Mouse (Mus musculus): ENCODE data around the gene Mrto4. TPM values are rescaled to one million over a fixed set of nuclear protein-coding genes. Genes with fewer than 3 reads are reported as not detected.
"Not testable (repeated sequence)": the region's sequence is repeated elsewhere in the genome, so short reads cannot be mapped to it uniquely, and the experiment has no call there.

Gene Mrto4
- 65.7 and 74.2 TPM in 2 replicates for polyA plus RNA-seq (2014; fragmentation: Nextera tagmentation; extraction: Ambion mirVana)

DNA sequence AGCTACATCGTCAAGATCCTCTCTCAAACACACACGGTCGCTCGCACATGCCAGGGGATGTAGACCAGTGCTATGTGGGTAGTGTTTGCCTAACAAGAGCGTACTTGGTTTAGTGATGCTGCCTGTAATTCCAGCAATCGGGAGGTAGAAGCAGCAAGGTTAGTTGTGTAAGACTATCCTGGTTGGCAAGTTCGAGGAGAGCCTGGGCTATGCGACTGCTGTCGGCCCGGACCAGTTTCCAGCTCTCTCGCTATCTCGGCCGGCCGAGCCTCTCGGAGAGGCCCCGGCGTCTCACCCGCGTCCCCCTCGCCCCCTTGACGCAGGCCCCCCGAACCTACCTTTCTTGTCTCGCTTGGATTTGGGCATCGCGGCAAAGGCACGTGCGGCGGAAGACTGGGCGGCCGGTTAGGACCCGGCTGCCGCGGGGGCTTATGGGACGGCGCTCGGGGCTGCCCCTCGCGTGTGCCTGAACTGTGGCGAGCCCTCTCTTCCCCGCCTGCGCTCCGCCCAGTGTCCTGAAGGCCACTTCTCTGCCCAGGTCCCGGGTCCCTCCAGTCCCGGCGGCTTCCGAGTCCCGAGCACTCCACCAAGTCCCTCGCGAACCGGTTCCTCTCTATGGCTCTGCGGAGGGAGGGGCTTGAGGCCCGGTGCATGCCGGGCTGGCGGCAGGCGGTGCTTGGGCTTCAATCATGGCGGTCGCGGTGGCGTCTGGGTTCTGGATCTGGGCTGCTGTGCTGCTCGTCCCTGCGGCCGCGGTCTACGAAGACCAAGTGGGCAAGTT, at the start of gene Mrto4, which contains the start of the genes Emc1 and Ubr4:
Mrto4 (minus strand) TSS at position 646 of the 781 bp plus-strand sequence.
Emc1 (plus strand) TSS at position 657 of the 781 bp plus-strand sequence.
Ubr4 (plus strand) TSS at position 679 of the 781 bp plus-strand sequence.
- peak within 1 kb of the TSS; percentile 98 for H3K27ac ChIP-seq
- peak within 1 kb of the TSS; percentile 91 for H3K4me3 ChIP-seq (replicated peaks; ENCODE audit: low read length)
- peak within 1 kb of the TSS; percentile 95 for H3K9ac ChIP-seq
- DNase-seq (ENCODE audit: low spot score) = peak; percentile 84
- H3K4me2 ChIP-seq (replicated peaks) = peak within 1 kb of the TSS; percentile 97
- peaks cover 51% of the 10 kb centered on the region for H3K36me3 ChIP-seq (replicated peaks; ENCODE audit: control insufficient read depth, insufficient read depth)
- peak; percentile 95 for ATAC-seq (ENCODE audit: low FRiP score)
- H3K4me1 ChIP-seq (replicated peaks; ENCODE audit: control insufficient read depth, insufficient read depth, low read length) = peaks cover 14% of the 10 kb centered on the region
- H3K27me3 ChIP-seq (ENCODE audit: control insufficient read depth, insufficient read depth, low read length) = no peaks in the 10 kb centered on the region
- H3K9me3 ChIP-seq (ENCODE audit: control insufficient read depth, low read length) = no peaks in the 10 kb centered on the region
- under 1% methylated on average over 64 of the region's 64 CpGs for WGBS

- H3K4me1 ChIP-seq (replicated peaks; ENCODE audit: control insufficient read depth, insufficient read depth, low read length) = no peaks in the 10 kb centered on the region
- DNase-seq (ENCODE audit: low spot score) (no peak), ATAC-seq (ENCODE audit: low FRiP score) (no peak)
- no peak overlapping the region for H3K4me2 ChIP-seq (replicated peaks)
- H3K9me3 ChIP-seq (ENCODE audit: control insufficient read depth, low read length) = no peaks in the 10 kb centered on the region
- peaks cover 97% of the 10 kb centered on the region for H3K36me3 ChIP-seq (replicated peaks; ENCODE audit: control insufficient read depth, insufficient read depth)
- no peak overlapping the region for H3K27ac ChIP-seq
- no peak overlapping the region for H3K9ac ChIP-seq
- WGBS = 84% methylated on average over 5 of the region's 5 CpGs
- H3K4me3 ChIP-seq (replicated peaks; ENCODE audit: low read length) = no peak overlapping the region
- no peaks in the 10 kb centered on the region for H3K27me3 ChIP-seq (ENCODE audit: control insufficient read depth, insufficient read depth, low read length)
These were observed 48.1 kb upstream of the Mrto4 start for GRCm38 (mm10) chr4:139400487-139400886.

- no peak overlapping the region for H3K27ac ChIP-seq
- H3K9me3 ChIP-seq (ENCODE audit: control insufficient read depth, low read length) = no peaks in the 10 kb centered on the region
- H3K36me3 ChIP-seq (replicated peaks; ENCODE audit: control insufficient read depth, insufficient read depth) = peaks cover 94% of the 10 kb centered on the region
- ATAC-seq (ENCODE audit: low FRiP score) (no peak), DNase-seq (ENCODE audit: low spot score) (no peak)
- 86% methylated on average over 2 of the region's 2 CpGs for WGBS
- no peak overlapping the region for H3K4me2 ChIP-seq (replicated peaks)
- H3K9ac ChIP-seq = no peak overlapping the region
- no peaks in the 10 kb centered on the region for H3K27me3 ChIP-seq (ENCODE audit: control insufficient read depth, insufficient read depth, low read length)
- no peaks in the 10 kb centered on the region for H3K4me1 ChIP-seq (replicated peaks; ENCODE audit: control insufficient read depth, insufficient read depth, low read length)
- no peak overlapping the region for H3K4me3 ChIP-seq (replicated peaks; ENCODE audit: low read length)
These were observed 43.1 kb upstream of the Mrto4 start for GRCm38 (mm10) chr4:139395431-139395830.

DNA sequence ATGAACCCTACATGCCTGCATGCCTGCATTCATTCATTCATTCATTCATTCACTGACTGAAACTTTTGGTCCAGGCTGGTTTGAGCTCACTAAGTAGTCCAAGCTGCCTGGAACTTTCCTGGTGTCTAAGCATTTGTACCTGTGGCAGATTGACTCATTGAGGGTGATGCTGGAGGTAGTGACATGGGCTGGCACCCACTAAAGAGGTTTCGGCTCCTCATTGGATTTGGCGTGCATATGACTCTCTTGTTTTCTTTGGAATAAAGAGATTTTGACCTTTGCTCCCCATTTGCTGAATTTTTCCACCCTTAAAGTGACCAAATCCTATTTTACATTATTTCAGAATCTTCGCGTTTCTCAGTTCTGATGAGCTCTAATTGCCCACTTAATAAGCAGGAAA, 37.2 kb upstream of the Mrto4 start:
- no peaks in the 10 kb centered on the region for H3K9me3 ChIP-seq (ENCODE audit: control insufficient read depth, low read length)
- peaks cover 54% of the 10 kb centered on the region for H3K36me3 ChIP-seq (replicated peaks; ENCODE audit: control insufficient read depth, insufficient read depth)
- DNase-seq (ENCODE audit: low spot score) (no peak), ATAC-seq (ENCODE audit: low FRiP score) (no peak)
- H3K4me1 ChIP-seq (replicated peaks; ENCODE audit: control insufficient read depth, insufficient read depth, low read length) = no peaks in the 10 kb centered on the region
- no peak overlapping the region for H3K27ac ChIP-seq
- H3K4me3 ChIP-seq (replicated peaks; ENCODE audit: low read length) = no peak overlapping the region
- H3K27me3 ChIP-seq (ENCODE audit: control insufficient read depth, insufficient read depth, low read length) = no peaks in the 10 kb centered on the region
- WGBS = 87% methylated on average over 4 of the region's 4 CpGs
- no peak overlapping the region for H3K9ac ChIP-seq
- no peak overlapping the region for H3K4me2 ChIP-seq (replicated peaks)

GRCm38 (mm10) chr4:139386869-139387319, 34.5 kb upstream of the Mrto4 start:
- H3K4me1 ChIP-seq (replicated peaks; ENCODE audit: control insufficient read depth, insufficient read depth, low read length) = peaks cover 9% of the 10 kb centered on the region
- H3K9ac ChIP-seq = no peak overlapping the region
- H3K4me2 ChIP-seq (replicated peaks) = no peak overlapping the region
- no peak overlapping the region for H3K4me3 ChIP-seq (replicated peaks; ENCODE audit: low read length)
- H3K27ac ChIP-seq = no peak overlapping the region
- no peaks in the 10 kb centered on the region for H3K9me3 ChIP-seq (ENCODE audit: control insufficient read depth, low read length)
- DNase-seq (ENCODE audit: low spot score) (no peak), ATAC-seq (ENCODE audit: low FRiP score) (no peak)
- WGBS = 62% methylated on average over 6 of the region's 6 CpGs
- no peaks in the 10 kb centered on the region for H3K27me3 ChIP-seq (ENCODE audit: control insufficient read depth, insufficient read depth, low read length)
- H3K36me3 ChIP-seq (replicated peaks; ENCODE audit: control insufficient read depth, insufficient read depth) = peaks cover 29% of the 10 kb centered on the region

DNA sequence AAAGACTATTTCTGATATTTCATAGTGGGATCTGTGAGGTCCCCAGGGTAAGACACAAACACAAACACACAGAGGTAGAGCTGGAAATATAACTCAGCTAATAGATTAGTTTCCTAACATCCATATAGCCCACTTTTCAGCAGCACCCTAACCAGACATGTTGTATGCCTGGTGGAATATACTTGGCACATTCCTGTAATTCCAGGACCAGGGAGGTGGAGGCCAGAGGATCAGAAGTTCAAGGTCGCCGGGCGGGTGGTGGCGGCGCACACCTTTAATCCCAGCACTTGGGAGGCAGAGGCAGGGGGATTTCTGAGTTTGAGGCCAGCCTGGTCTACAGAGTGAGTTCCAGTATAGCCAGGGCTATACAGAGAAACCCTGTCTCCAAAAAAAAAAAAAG, 33.5 kb upstream of the Mrto4 start:
- H3K27me3 ChIP-seq (ENCODE audit: control insufficient read depth, insufficient read depth, low read length); H3K9me3 ChIP-seq (ENCODE audit: control insufficient read depth, low read length); ATAC-seq (ENCODE audit: low FRiP score); H3K4me3 ChIP-seq (replicated peaks; ENCODE audit: low read length); DNase-seq (ENCODE audit: low spot score); H3K27ac ChIP-seq; H3K4me2 ChIP-seq (replicated peaks); H3K9ac ChIP-seq: not testable (repeated sequence)
- Histone ChIP-seq H3K4me1 (replicated peaks; ENCODE audit: control insufficient read depth, insufficient read depth, low read length) (peaks cover 15% of the 10 kb centered on the region), H3K36me3 (replicated peaks; ENCODE audit: control insufficient read depth, insufficient read depth) (peaks cover 18% of the 10 kb centered on the region)
- WGBS = 88% methylated on average over 5 of the region's 5 CpGs

- Histone ChIP-seq H3K9ac (no peak overlapping the region), H3K4me2 (replicated peaks) (peak overlapping the region; percentile 81), H3K27ac (no peak overlapping the region), H3K36me3 (replicated peaks; ENCODE audit: control insufficient read depth, insufficient read depth) (peaks cover 11% of the 10 kb centered on the region), H3K4me3 (replicated peaks; ENCODE audit: low read length) (no peak overlapping the region), H3K9me3 (ENCODE audit: control insufficient read depth, low read length) (no peaks in the 10 kb centered on the region), H3K4me1 (replicated peaks; ENCODE audit: control insufficient read depth, insufficient read depth, low read length) (peaks cover 21% of the 10 kb centered on the region), H3K27me3 (ENCODE audit: control insufficient read depth, insufficient read depth, low read length) (no peaks in the 10 kb centered on the region)
- no peak for ATAC-seq (ENCODE audit: low FRiP score)
- DNase-seq (ENCODE audit: low spot score) = no peak
- WGBS = 88% methylated on average over 7 of the region's 7 CpGs
These were observed 29.9 kb upstream of the Mrto4 start for GRCm38 (mm10) chr4:139382231-139382630.

- peak overlapping the region; percentile 79 for H3K9ac ChIP-seq
- no peaks in the 10 kb centered on the region for H3K9me3 ChIP-seq (ENCODE audit: control insufficient read depth, low read length)
- WGBS = 69% methylated on average over 4 of the region's 4 CpGs
- peak overlapping the region; percentile 90 for H3K4me3 ChIP-seq (replicated peaks; ENCODE audit: low read length)
- DNase-seq (ENCODE audit: low spot score) (no peak), ATAC-seq (ENCODE audit: low FRiP score) (no peak)
- peaks cover 21% of the 10 kb centered on the region for H3K4me1 ChIP-seq (replicated peaks; ENCODE audit: control insufficient read depth, insufficient read depth, low read length)
- H3K27ac ChIP-seq = no peak overlapping the region
- H3K4me2 ChIP-seq (replicated peaks) = peak overlapping the region; percentile 81
- peaks cover 19% of the 10 kb centered on the region for H3K36me3 ChIP-seq (replicated peaks; ENCODE audit: control insufficient read depth, insufficient read depth)
- H3K27me3 ChIP-seq (ENCODE audit: control insufficient read depth, insufficient read depth, low read length) = no peaks in the 10 kb centered on the region
These were observed 29.1 kb upstream of the Mrto4 start for GRCm38 (mm10) chr4:139381452-139381845.

- WGBS = 4% methylated on average over 44 of the region's 44 CpGs
- peak overlapping the region; percentile 90 for H3K4me3 ChIP-seq (replicated peaks; ENCODE audit: low read length)
- ATAC-seq (ENCODE audit: low FRiP score) (peak; percentile 15), DNase-seq (ENCODE audit: low spot score) (no peak)
- peak overlapping the region; percentile 79 for H3K9ac ChIP-seq
- peak overlapping the region; percentile 81 for H3K4me2 ChIP-seq (replicated peaks)
- peak overlapping the region; percentile 72 for H3K27ac ChIP-seq
- peaks cover 24% of the 10 kb centered on the region for H3K36me3 ChIP-seq (replicated peaks; ENCODE audit: control insufficient read depth, insufficient read depth)
- H3K4me1 ChIP-seq (replicated peaks; ENCODE audit: control insufficient read depth, insufficient read depth, low read length) = peaks cover 21% of the 10 kb centered on the region
- no peaks in the 10 kb centered on the region for H3K9me3 ChIP-seq (ENCODE audit: control insufficient read depth, low read length)
- H3K27me3 ChIP-seq (ENCODE audit: control insufficient read depth, insufficient read depth, low read length) = no peaks in the 10 kb centered on the region
These were observed 28.5 kb upstream of the Mrto4 start for GRCm38 (mm10) chr4:139380775-139381451.

All from hindbrain, embryonic 14.5 days (tissue).